Mouse (Mus musculus): ENCODE measurements at regions not wholly inside any gene's neighbourhood (a gene's known extent, or its start where the extent isn't known, plus 50 kb on each side); places are given as distances from the start of the nearest gene placed in this dataset.

- no peak for DNase-seq (ENCODE audit: low read depth, low spot score)
These were observed 189.9 kb upstream of the Rhobtb1 start for GRCm38 (mm10) chr10:68961376-68961775.

GRCm38 (mm10) chr10:68963090-68963489 is 188.1 kb upstream of the Rhobtb1 start:
- no peak for DNase-seq (ENCODE audit: low read depth, low spot score)

- peak; percentile 65 for DNase-seq (ENCODE audit: low read depth, low spot score)
These were observed 186.0 kb upstream of the Rhobtb1 start for GRCm38 (mm10) chr10:68965271-68965670.

GRCm38 (mm10) chr10:68967976-68968968 is 183.0 kb upstream of the Rhobtb1 start:
- no peak for DNase-seq (ENCODE audit: low read depth, low spot score)

- no peak for DNase-seq (ENCODE audit: low read depth, low spot score)
These were observed 180.7 kb upstream of the Rhobtb1 start for GRCm38 (mm10) chr10:68970521-68970920.

GRCm38 (mm10) chr10:68974771-68975170 is 176.5 kb upstream of the Rhobtb1 start:
- DNase-seq (ENCODE audit: low read depth, low spot score): no peak

- no peak for DNase-seq (ENCODE audit: low read depth, low spot score)
These were observed 174.7 kb upstream of the Rhobtb1 start for GRCm38 (mm10) chr10:68976443-68977025.

GRCm38 (mm10) chr10:68978115-68978514 is 173.1 kb upstream of the Rhobtb1 start:
- peak; percentile 60 for DNase-seq (ENCODE audit: low read depth, low spot score)

GRCm38 (mm10) chr10:68979949-68980348 is 171.3 kb upstream of the Rhobtb1 start:
- no peak for DNase-seq (ENCODE audit: low read depth, low spot score)

GRCm38 (mm10) chr10:68982288-68982687 is 168.9 kb upstream of the Rhobtb1 start:
- no peak for DNase-seq (ENCODE audit: low read depth, low spot score)

GRCm38 (mm10) chr10:68990584-68990983 is 160.7 kb upstream of the Rhobtb1 start:
- DNase-seq (ENCODE audit: low read depth, low spot score): no peak

GRCm38 (mm10) chr10:68999610-69000009 is 151.6 kb upstream of the Rhobtb1 start:
- DNase-seq (ENCODE audit: low read depth, low spot score): no peak

- DNase-seq (ENCODE audit: low read depth, low spot score): peak; percentile 72
These were observed 149.4 kb upstream of the Rhobtb1 start for GRCm38 (mm10) chr10:69001654-69002435.

GRCm38 (mm10) chr10:69005199-69005872 is 145.9 kb upstream of the Rhobtb1 start:
- peak; percentile 79 for DNase-seq (ENCODE audit: low read depth, low spot score)

GRCm38 (mm10) chr10:69008679-69009078 is 142.6 kb upstream of the Rhobtb1 start:
- DNase-seq (ENCODE audit: low read depth, low spot score): peak; percentile 66

- no peak for DNase-seq (ENCODE audit: low read depth, low spot score)
These were observed 130.2 kb upstream of the Rhobtb1 start for GRCm38 (mm10) chr10:69020811-69021743.

GRCm38 (mm10) chr10:69033410-69033809 is 117.8 kb upstream of the Rhobtb1 start:
- DNase-seq (ENCODE audit: low read depth, low spot score): peak; percentile 94

GRCm38 (mm10) chr10:69034390-69035120 is 116.7 kb upstream of the Rhobtb1 start:
- peak; percentile 81 for DNase-seq (ENCODE audit: low read depth, low spot score)

GRCm38 (mm10) chr10:69035536-69035935 is 115.7 kb upstream of the Rhobtb1 start:
- DNase-seq (ENCODE audit: low read depth, low spot score): peak; percentile 74

GRCm38 (mm10) chr10:69036096-69036495 is 115.1 kb upstream of the Rhobtb1 start:
- peak; percentile 76 for DNase-seq (ENCODE audit: low read depth, low spot score)

Data from R1 (cell line).